Mouse (Mus musculus) cortical plate, adult 2 months (tissue): ENCODE measurements around the gene A030003K21Rik.
"Not testable (repeated sequence)": the region's sequence is repeated elsewhere in the genome, so short reads cannot be mapped to it uniquely, and the experiment has no call there.

ENCODE experiments used
- CTCF ChIP-seq: fragments of 200-500 bp; IDR thresholded peaks from 2 replicates; pipeline ENCODE4 v1.5.1; 2011; ENCODE audit warnings: mild to moderate bottlenecking, control low read depth, low read length; ENCODE audit not compliant: insufficient read depth; ENCODE audit errors: extremely low read depth
- POLR2A ChIP-seq: fragments of 200-500 bp; IDR thresholded peaks from 2 replicates; pipeline ENCODE4 v1.6.1; 2011; ENCODE audit warnings: mild to moderate bottlenecking, low read length, control low read depth; ENCODE audit not compliant: insufficient read depth; ENCODE audit errors: extremely low read depth

DNA sequence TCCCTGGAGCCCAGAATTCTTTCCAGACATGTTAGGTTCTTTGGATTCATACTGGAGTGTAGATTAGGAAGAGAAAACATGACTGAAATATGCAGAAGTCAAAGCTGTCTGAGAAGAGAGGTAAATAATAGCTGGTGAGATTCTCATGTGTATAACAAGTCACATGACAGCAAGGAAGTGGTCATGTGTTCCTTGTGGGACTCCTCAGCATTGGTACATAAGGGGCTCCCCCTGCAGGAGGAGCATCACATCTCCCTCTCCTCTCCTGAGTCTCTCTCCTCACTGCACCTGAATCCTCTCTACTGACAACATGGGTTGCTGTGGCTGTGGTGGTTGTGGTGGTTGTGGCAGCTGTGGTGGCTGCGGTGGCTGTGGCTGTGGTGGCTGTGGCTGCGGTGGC is 2.8 kb upstream of the A030003K21Rik start:
- TF ChIP-seq POLR2A, CTCF: not testable (repeated sequence)
